Mouse (Mus musculus) E14TG2a.4 (cell line): ENCODE measurements at regions not wholly inside any gene's neighbourhood (a gene's known extent, or its start where the extent isn't known, plus 50 kb on each side); places are given as distances from the start of the nearest gene placed in this dataset.

Experiments
- H3K27me3 ChIP-seq: 2 replicates; pipeline ENCODE4 v1.6.1; 2014; ENCODE audit warnings: low read length, control low read depth; ENCODE audit not compliant: insufficient read depth
- H3K36me3 ChIP-seq: 2 replicates; pipeline ENCODE4 v1.6.1; 2014; ENCODE audit warnings: low read length, control low read depth; ENCODE audit not compliant: insufficient read depth
- H3K4me1 ChIP-seq: replicated peaks from 2 replicates; pipeline ENCODE4 v1.6.1; 2014; ENCODE audit warnings: low read depth, low read length, control low read depth
- H3K4me3 ChIP-seq: replicated peaks from 2 replicates; pipeline ENCODE4 v1.5.1; 2014; ENCODE audit warnings: mild to moderate bottlenecking, low read length
- H3K9me3 ChIP-seq: 2 replicates; pipeline ENCODE4 v1.6.1; 2014; ENCODE audit warnings: low read length, control low read depth
- CTCF ChIP-seq: conservative IDR thresholded peaks from 2 replicates; pipeline ENCODE4 v1.5.1; 2014; ENCODE audit warnings: low read length
- NANOG ChIP-seq: IDR thresholded peaks from 2 replicates; pipeline ENCODE4 v1.6.1; 2014; ENCODE audit warnings: borderline replicate concordance, low read length, mixed read lengths
- POU5F1 ChIP-seq: IDR thresholded peaks from 2 replicates; pipeline ENCODE4 v1.6.1; 2014; ENCODE audit warnings: low read length, borderline replicate concordance

- H3K9me3 ChIP-seq: no peaks in the 10 kb centered on the region
- no peaks in the 10 kb centered on the region for H3K36me3 ChIP-seq
- peaks cover 21% of the 10 kb centered on the region for H3K4me1 ChIP-seq
- TF ChIP-seq NANOG: no peak
- no peak for TF ChIP-seq CTCF
- TF ChIP-seq POU5F1: no peak
- H3K27me3 ChIP-seq: peaks cover 10% of the 10 kb centered on the region
- H3K4me3 ChIP-seq: 0 out of 2 replicates have a peak overlapping the region, but pooled peaks have one; percentile 26
Observed at GRCm38 (mm10) chr3:153084226-153085095, 102.4 kb upstream of the St6galnac5 start.

- TF ChIP-seq CTCF (no peak), POU5F1 (no peak), NANOG (no peak)
- Histone ChIP-seq H3K4me3 (no peak overlapping the region), H3K36me3 (no peaks in the 10 kb centered on the region), H3K9me3 (no peaks in the 10 kb centered on the region), H3K27me3 (no peaks in the 10 kb centered on the region), H3K4me1 (peaks cover 19% of the 10 kb centered on the region)
Observed at GRCm38 (mm10) chr3:153080371-153080770, 98.3 kb upstream of the St6galnac5 start.

DNA sequence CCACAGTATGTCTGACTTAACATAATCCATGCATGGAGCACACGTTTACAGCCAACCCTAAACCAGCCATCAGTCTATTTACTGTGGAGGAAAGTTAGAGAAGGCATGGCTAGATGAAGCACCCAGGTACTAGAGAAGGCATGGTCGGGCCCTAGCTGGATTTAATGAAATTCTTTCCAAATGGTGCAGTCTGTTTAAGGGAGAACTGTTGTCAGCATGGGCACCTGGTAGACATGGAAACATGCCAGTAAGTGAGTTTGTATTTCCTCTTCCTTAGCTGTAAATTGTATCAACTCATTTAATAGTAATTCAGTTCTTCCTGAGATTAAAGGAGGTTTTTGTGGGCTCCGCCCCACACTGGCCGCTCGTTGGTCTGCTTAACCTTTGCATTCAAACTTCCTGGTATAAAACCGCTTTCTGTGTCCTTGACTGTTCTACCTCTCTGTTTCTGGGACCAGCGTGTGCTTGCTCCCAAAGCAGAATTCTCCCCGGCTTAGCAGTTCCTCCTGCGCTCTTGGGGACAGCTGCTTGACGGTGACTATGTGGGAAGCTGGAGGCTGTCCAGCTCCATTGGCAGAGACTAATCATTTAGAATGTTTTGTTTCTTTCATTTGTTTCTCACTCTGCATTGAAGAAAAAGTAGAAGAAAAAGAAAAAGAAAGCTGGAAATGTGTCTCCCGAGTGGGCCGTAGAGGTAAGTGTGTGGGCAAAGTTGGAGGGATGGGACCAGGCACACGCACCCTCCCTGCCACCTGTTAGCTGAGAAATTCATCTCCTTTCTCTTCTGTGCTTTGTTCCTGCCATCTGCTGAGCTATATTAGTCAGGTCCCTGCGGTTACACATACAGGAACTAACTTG, 96.0 kb upstream of the St6galnac5 start:
- TF ChIP-seq POU5F1 (no peak), NANOG (no peak), CTCF (no peak)
- no peaks in the 10 kb centered on the region for H3K27me3 ChIP-seq
- H3K4me1 ChIP-seq: peaks cover 4% of the 10 kb centered on the region; the same call in 1 of the 2 replicates
- no peaks in the 10 kb centered on the region for H3K9me3 ChIP-seq
- no peak overlapping the region for H3K4me3 ChIP-seq
- H3K36me3 ChIP-seq: no peaks in the 10 kb centered on the region

GRCm38 (mm10) chr3:153072200-153072919, 90.3 kb upstream of the St6galnac5 start:
- H3K27me3 ChIP-seq: no peaks in the 10 kb centered on the region
- no peaks in the 10 kb centered on the region for H3K9me3 ChIP-seq
- no peaks in the 10 kb centered on the region for H3K4me1 ChIP-seq
- TF ChIP-seq NANOG: no peak
- TF ChIP-seq CTCF: no peak
- TF ChIP-seq POU5F1: no peak
- H3K4me3 ChIP-seq: no peak overlapping the region
- H3K36me3 ChIP-seq: no peaks in the 10 kb centered on the region

DNA sequence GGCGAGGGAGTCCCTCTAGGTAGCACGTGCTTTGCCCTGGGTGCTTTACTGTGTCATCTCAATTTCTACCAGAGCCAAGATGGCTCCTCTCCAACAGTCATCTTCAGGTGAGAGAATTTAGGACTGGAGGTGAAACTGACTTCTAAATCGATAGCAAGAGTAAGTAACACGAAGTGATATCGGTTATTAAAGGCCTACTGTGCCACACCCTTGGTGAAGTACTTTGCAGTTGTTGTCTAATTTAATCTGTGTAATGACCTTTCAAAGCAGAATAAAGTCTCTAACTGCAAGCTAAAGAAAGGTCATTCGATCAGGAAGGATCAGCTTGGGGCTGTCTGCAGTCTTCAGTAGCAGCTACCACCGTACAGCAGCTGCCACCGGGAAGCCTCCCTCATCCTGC, 89.5 kb upstream of the St6galnac5 start:
- no peaks in the 10 kb centered on the region for H3K9me3 ChIP-seq
- H3K27me3 ChIP-seq: no peaks in the 10 kb centered on the region
- H3K36me3 ChIP-seq: no peaks in the 10 kb centered on the region
- no peak for TF ChIP-seq CTCF
- H3K4me1 ChIP-seq: no peaks in the 10 kb centered on the region
- no peak overlapping the region for H3K4me3 ChIP-seq

GRCm38 (mm10) chr3:153071123-153071522, 89.1 kb upstream of the St6galnac5 start:
- H3K4me3 ChIP-seq: no peak overlapping the region
- TF ChIP-seq NANOG: no peak
- no peak for TF ChIP-seq POU5F1
- no peak for TF ChIP-seq CTCF
- no peaks in the 10 kb centered on the region for H3K27me3 ChIP-seq
- no peaks in the 10 kb centered on the region for H3K36me3 ChIP-seq
- no peaks in the 10 kb centered on the region for H3K4me1 ChIP-seq
- no peaks in the 10 kb centered on the region for H3K9me3 ChIP-seq

- Histone ChIP-seq H3K4me3 (no peak overlapping the region), H3K9me3 (no peaks in the 10 kb centered on the region), H3K36me3 (no peaks in the 10 kb centered on the region), H3K27me3 (0 out of 2 replicates have a peak, but pooled peaks cover 2% of the 10 kb centered on the region), H3K4me1 (no peaks in the 10 kb centered on the region)
- TF ChIP-seq NANOG: no peak
- no peak for TF ChIP-seq POU5F1
- no peak for TF ChIP-seq CTCF
Observed at GRCm38 (mm10) chr3:153065890-153066289, 83.8 kb upstream of the St6galnac5 start.

- H3K36me3 ChIP-seq: no peaks in the 10 kb centered on the region
- peaks cover 4% of the 10 kb centered on the region for H3K9me3 ChIP-seq
- H3K4me1 ChIP-seq: no peaks in the 10 kb centered on the region
- H3K4me3 ChIP-seq: no peak overlapping the region
- no peaks in the 10 kb centered on the region for H3K27me3 ChIP-seq
- 0 out of 2 replicates have a peak, but pooled peaks have one; percentile 8 for TF ChIP-seq CTCF
- no peak for TF ChIP-seq NANOG
Observed at GRCm38 (mm10) chr3:153053163-153053562, 71.1 kb upstream of the St6galnac5 start.
